Mouse (Mus musculus) cortical plate, adult 2 months (tissue): Measurements from ENCODE around the gene Samd4. TPM values are rescaled to one million over a fixed set of nuclear protein-coding genes. Genes with fewer than 3 reads are reported as not detected.
"Not testable (repeated sequence)": the region's sequence is repeated elsewhere in the genome, so short reads cannot be mapped to it uniquely, and the experiment has no call there.

ENCODE experiments used
- H3K27ac ChIP-seq: fragments of 200-500 bp; 2 replicates; pipeline ENCODE4 v1.5.1; 2012; ENCODE audit warnings: low read length, control low read depth, inconsistent platforms; ENCODE audit not compliant: insufficient read depth
- H3K4me1 ChIP-seq: fragments of 200-500 bp; 2 replicates; pipeline ENCODE4 v1.6.1; 2011; ENCODE audit warnings: low read length; ENCODE audit not compliant: control insufficient read depth, insufficient read depth
- H3K4me3 ChIP-seq: fragments of 200-500 bp; 2 replicates; pipeline ENCODE4 v1.5.1; 2011; ENCODE audit warnings: mild to moderate bottlenecking, low read length, control low read depth; ENCODE audit not compliant: insufficient read depth
- CTCF ChIP-seq: fragments of 200-500 bp; IDR thresholded peaks from 2 replicates; pipeline ENCODE4 v1.5.1; 2011; ENCODE audit warnings: mild to moderate bottlenecking, control low read depth, low read length; ENCODE audit not compliant: insufficient read depth; ENCODE audit errors: extremely low read depth
- POLR2A ChIP-seq: fragments of 200-500 bp; IDR thresholded peaks from 2 replicates; pipeline ENCODE4 v1.6.1; 2011; ENCODE audit warnings: mild to moderate bottlenecking, low read length, control low read depth; ENCODE audit not compliant: insufficient read depth; ENCODE audit errors: extremely low read depth
- polyA plus RNA-seq: library from polyadenylated mRNA; depleted of rRNA; stranded (reverse); fragments of >200 nt; gene quantifications from 2 replicates; pipeline ENCODE4 v1.2.3, GENCODE M21; 2012

Gene Samd4
- polyA plus RNA-seq, 1 experiment = 14.0 TPM

DNA sequence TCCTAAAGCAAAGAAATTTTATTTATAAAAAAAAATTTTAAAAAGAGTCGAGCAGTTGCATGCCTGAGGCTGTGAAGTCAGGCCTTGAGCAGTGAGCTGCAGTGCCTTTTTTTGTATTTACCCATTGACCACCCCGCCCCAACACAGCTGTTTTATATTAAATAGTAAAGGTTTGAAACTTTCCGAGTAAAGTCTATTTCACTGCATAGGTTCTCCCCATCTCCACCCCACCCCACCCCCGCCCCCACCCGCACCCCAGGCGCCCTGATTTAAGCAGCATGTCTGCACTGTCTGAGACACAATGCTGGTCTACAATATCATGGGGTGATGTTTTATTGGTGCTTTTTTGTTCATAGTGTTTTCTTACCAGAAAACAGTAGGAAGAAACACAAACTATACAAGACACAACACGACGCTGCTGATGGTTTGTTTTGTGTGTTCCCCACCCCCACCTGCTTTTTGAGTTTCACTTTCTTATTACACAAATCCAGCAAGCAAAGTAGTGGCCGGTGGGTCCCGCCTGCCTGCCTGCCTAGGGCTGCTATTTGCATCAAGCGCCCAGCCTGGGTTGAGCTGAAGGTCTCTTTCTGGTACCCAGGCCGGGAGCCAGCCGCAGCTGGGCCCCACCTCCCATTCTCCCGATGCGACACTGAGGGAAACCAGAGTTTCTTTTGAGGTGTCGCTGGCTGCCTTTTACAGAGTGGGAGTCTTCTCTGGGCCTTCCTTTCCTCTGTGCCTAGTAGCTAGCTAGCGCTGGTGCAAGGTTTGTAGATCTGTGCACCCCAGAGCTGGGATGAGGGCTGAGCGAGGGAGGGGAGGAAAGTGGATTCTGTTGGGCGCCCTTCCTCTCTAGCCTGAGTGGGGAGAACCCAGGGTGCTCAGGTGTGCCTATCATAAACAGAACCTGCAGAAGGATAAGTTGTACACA lies 221.9 kb downstream of the Samd4 start:
- Histone ChIP-seq H3K27ac (no peak overlapping the region), H3K4me1 (no peaks in the 10 kb centered on the region), H3K4me3 (no peak overlapping the region)
- TF ChIP-seq POLR2A (no peak), CTCF (no peak)

DNA sequence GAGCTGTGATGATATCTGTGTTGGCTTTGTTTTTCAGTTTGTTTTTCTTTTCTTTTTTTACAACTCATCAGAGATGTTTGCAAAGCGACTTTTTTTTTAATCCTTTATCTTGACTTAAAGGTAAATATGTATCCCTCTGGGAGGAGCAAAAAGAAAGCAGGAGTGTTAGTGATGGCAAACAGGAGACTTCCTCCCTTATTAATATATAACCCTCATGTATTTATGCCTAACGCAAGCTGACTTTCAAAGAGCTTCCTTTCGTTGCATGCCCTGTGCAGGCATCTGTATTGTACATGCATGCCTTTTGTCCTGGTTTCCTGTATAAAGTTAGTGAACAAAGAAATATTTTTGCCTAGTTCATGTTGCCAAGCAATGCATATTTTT lies 222.5 kb downstream of the Samd4 start:
- H3K27ac ChIP-seq = no peak overlapping the region
- TF ChIP-seq CTCF (no peak), POLR2A (no peak)

GRCm38 (mm10) chr14:47105755-47106154 lies 223.1 kb downstream of the Samd4 start:
- Histone ChIP-seq H3K4me3 (no peak overlapping the region), H3K27ac (no peak overlapping the region), H3K4me1 (no peaks in the 10 kb centered on the region)
- TF ChIP-seq POLR2A (no peak), CTCF (no peak)

More for the DNA sequence above, 222.5 kb downstream of the Samd4 start:
- no peaks in the 10 kb centered on the region for H3K4me1 ChIP-seq
- H3K4me3 ChIP-seq = no peak overlapping the region

- TF ChIP-seq POLR2A = no peak
- no peak for TF ChIP-seq CTCF
- Histone ChIP-seq H3K4me3 (no peak overlapping the region), H3K27ac (no peak overlapping the region), H3K4me1 (no peaks in the 10 kb centered on the region)
Measured at GRCm38 (mm10) chr14:47107461-47107860, 224.8 kb downstream of the Samd4 start.

GRCm38 (mm10) chr14:47110391-47110790 lies 227.7 kb downstream of the Samd4 start:
- not testable (repeated sequence) for H3K4me3 ChIP-seq, H3K4me1 ChIP-seq, H3K27ac ChIP-seq

DNA sequence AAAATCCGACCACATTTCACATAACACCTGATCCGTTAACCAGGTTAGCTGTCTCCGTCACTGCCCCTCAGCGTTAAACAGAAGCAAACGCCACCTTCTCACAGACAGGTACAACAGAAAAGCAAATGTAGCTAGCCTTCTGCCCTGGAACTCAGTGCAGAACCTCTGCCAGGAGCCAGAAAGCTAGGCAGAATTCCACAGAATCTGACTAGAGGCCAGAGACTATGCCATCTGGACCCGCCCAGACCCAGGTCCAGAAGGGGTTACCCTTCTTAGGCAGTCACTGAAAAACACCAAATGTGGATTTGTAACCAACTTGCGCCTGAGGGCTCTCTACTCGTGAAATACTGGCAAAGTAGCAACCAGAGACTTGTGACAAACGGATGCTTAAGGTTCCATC lies 228.7 kb downstream of the Samd4 start:
- TF ChIP-seq POLR2A = no peak
- no peak for TF ChIP-seq CTCF
- Histone ChIP-seq H3K4me3 (no peak overlapping the region), H3K27ac (no peak overlapping the region), H3K4me1 (no peaks in the 10 kb centered on the region)

- no peak overlapping the region for H3K27ac ChIP-seq
- H3K4me1 ChIP-seq = no peaks in the 10 kb centered on the region
- TF ChIP-seq POLR2A (no peak), CTCF (no peak)
- no peak overlapping the region for H3K4me3 ChIP-seq
Measured at GRCm38 (mm10) chr14:47115154-47115553, 232.5 kb downstream of the Samd4 start.

DNA sequence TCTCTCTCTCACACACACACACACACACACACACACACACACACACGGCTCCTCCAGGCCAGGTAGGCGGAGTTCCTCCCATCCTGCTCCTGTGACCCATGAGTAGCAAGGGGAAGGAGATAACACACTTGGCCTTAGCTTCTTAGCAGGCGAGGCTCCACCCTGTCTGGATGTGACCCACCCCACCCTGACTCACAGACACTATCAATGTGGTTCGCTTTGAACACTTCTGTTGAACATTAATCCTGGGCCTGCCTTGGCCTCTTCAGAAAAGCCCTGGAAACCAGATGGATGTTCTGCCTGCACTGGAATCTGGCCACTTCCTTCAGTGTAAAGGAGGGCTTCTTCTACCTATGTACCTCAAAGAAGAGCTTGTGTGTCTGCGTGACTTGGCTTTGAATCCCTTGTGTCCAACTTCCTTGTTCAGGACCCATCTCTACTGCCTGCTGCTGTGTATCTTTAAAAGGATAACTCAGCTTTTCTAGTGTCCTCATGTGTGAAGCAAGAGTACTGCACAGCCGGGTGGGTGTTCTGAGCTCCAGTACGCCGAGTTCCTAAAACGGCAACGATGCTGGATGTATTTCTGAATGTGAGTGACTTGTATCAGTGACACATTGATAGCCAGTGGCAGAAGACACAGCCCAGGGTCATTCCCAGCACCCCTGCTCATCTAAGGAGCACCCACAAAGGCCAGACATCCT lies 233.6 kb downstream of the Samd4 start:
- Histone ChIP-seq H3K27ac (no peak overlapping the region), H3K4me3 (no peak overlapping the region), H3K4me1 (no peaks in the 10 kb centered on the region)
- TF ChIP-seq POLR2A (no peak), CTCF (no peak)

- H3K27ac ChIP-seq = no peak overlapping the region
- no peak overlapping the region for H3K4me3 ChIP-seq
- TF ChIP-seq POLR2A (no peak), CTCF (no peak)
- no peaks in the 10 kb centered on the region for H3K4me1 ChIP-seq
Measured at GRCm38 (mm10) chr14:47117522-47117921, 234.9 kb downstream of the Samd4 start.

GRCm38 (mm10) chr14:47127987-47128386 lies 245.3 kb downstream of the Samd4 start:
- no peak overlapping the region for H3K27ac ChIP-seq
- H3K4me1 ChIP-seq = no peaks in the 10 kb centered on the region
- TF ChIP-seq CTCF (no peak), POLR2A (no peak)
- no peak overlapping the region for H3K4me3 ChIP-seq
